In the genomic region with DNA sequence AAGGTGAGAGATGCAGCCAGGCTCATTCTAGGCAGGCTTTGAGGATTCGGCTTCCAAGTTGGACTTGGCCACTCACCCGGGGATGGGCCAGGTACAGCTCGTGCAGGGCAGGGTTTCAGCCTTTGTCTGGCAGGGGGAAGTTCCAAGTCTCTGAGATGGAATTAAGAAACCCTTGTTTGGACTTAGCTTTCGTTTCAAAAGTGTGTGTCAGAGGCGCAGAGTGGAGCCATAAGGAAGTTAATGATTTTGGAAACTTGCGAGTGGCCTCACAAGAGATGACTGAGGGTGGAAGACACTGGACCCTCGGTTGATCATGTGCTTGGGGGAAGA, we compare ENCODE assay signal across 8 mouse cellular contexts. TPM values are rescaled to one million over a fixed set of nuclear protein-coding genes. Genes with fewer than 3 reads are reported as not detected.
A peak's percentile ranks its signal among the peaks of the same experiment; 100 is the strongest.
DNase-seq lines count a peak whose midpoint lies in the region; ATAC-seq lines count a peak whose summit lies in the region.

No protein-coding gene starts in this region.

- 7% methylated on average over 7 of the region's 7 CpGs for WGBS in kidney, embryonic 15.5 days
- WGBS in embryonic facial prominence, embryonic 10.5 days, result 16% methylated on average over 7 of the region's 7 CpGs
- WGBS in intestine, embryonic 15.5 days, result 6% methylated on average over 7 of the region's 7 CpGs
- WGBS in midbrain, embryonic 16.5 days, result 9% methylated on average over 7 of the region's 7 CpGs

- H3K4me1 ChIP-seq in kidney, embryonic 15.5 days, result peaks cover 69% of the 10 kb centered on the region
- H3K4me1 ChIP-seq in embryonic facial prominence, embryonic 10.5 days, result peaks cover 58% of the 10 kb centered on the region
- peaks cover 37% of the 10 kb centered on the region for H3K4me1 ChIP-seq in intestine, embryonic 15.5 days (replicated peaks)
- peaks cover 39% of the 10 kb centered on the region for H3K4me1 ChIP-seq in midbrain, embryonic 16.5 days (ENCODE audit: control insufficient read depth, insufficient read depth, low read length)

- peak overlapping the region; percentile 73 for H3K4me2 ChIP-seq in kidney, embryonic 15.5 days
- peak overlapping the region; percentile 73 for H3K4me2 ChIP-seq in intestine, embryonic 15.5 days (replicated peaks)
- H3K4me2 ChIP-seq in midbrain, embryonic 16.5 days (ENCODE audit: low read length), result peak overlapping the region; percentile 82

- no peaks in the 10 kb centered on the region for H3K27me3 ChIP-seq in kidney, embryonic 15.5 days
- H3K27me3 ChIP-seq in embryonic facial prominence, embryonic 10.5 days (replicated peaks; ENCODE audit: low read depth, poor library complexity, severe bottlenecking), result no peaks in the 10 kb centered on the region
- no peaks in the 10 kb centered on the region for H3K27me3 ChIP-seq in intestine, embryonic 15.5 days (replicated peaks)
- no peaks in the 10 kb centered on the region for H3K27me3 ChIP-seq in midbrain, embryonic 16.5 days (ENCODE audit: control insufficient read depth, insufficient read depth, low read depth, low read length)

- no peak for ATAC-seq in kidney, embryonic 15.5 days (replicated peaks; ENCODE audit: low FRiP score)
- no peak for ATAC-seq in intestine, embryonic 15.5 days
- no peak for ATAC-seq in midbrain, embryonic 16.5 days

- peaks cover 21% of the 10 kb centered on the region for H3K36me3 ChIP-seq in kidney, embryonic 15.5 days
- H3K36me3 ChIP-seq in embryonic facial prominence, embryonic 10.5 days (replicated peaks), result peaks cover 43% of the 10 kb centered on the region
- H3K36me3 ChIP-seq in intestine, embryonic 15.5 days, result no peaks in the 10 kb centered on the region
- no peaks in the 10 kb centered on the region for H3K36me3 ChIP-seq in midbrain, embryonic 16.5 days (ENCODE audit: control insufficient read depth, insufficient read depth, low read length)

- peak overlapping the region; percentile 95 for H3K4me3 ChIP-seq in kidney, embryonic 15.5 days (replicated peaks)
- H3K4me3 ChIP-seq in embryonic facial prominence, embryonic 10.5 days, result peak overlapping the region; percentile 95
- peak overlapping the region; percentile 98 for H3K4me3 ChIP-seq in intestine, embryonic 15.5 days (replicated peaks)
- peak overlapping the region; percentile 79 for H3K4me3 ChIP-seq in midbrain, embryonic 16.5 days (ENCODE audit: low read depth, low read length)

- peak overlapping the region; percentile 97 for H3K27ac ChIP-seq in kidney, embryonic 15.5 days
- peak overlapping the region; percentile 98 for H3K27ac ChIP-seq in embryonic facial prominence, embryonic 10.5 days (replicated peaks)
- peak overlapping the region; percentile 93 for H3K27ac ChIP-seq in intestine, embryonic 15.5 days
- H3K27ac ChIP-seq in midbrain, embryonic 16.5 days (ENCODE audit: low read length), result peak overlapping the region; percentile 85

- H3K9me3 ChIP-seq in kidney, embryonic 15.5 days (replicated peaks), result no peaks in the 10 kb centered on the region
- H3K9me3 ChIP-seq in embryonic facial prominence, embryonic 10.5 days, result no peaks in the 10 kb centered on the region
- no peaks in the 10 kb centered on the region for H3K9me3 ChIP-seq in intestine, embryonic 15.5 days
- H3K9me3 ChIP-seq in midbrain, embryonic 16.5 days (replicated peaks; ENCODE audit: control insufficient read depth, low read length, poor library complexity, severe bottlenecking), result no peaks in the 10 kb centered on the region

- H3K9ac ChIP-seq in kidney, embryonic 15.5 days, result peak overlapping the region; percentile 94
- peak overlapping the region; percentile 93 for H3K9ac ChIP-seq in intestine, embryonic 15.5 days
- H3K9ac ChIP-seq in midbrain, embryonic 16.5 days (ENCODE audit: low read depth, low read length), result peak overlapping the region; percentile 95

- DNase-seq in kidney, adult 11 months, result no peak
- DNase-seq in embryonic facial prominence, embryonic 10.5 days (ENCODE audit: low spot score), result no peak
- no peak for DNase-seq in layer of hippocampus, adult 18-20 months (ENCODE audit: low spot score in 2 of 2)
- no peak for DNase-seq in urinary bladder, postnatal 10 days (ENCODE audit: low spot score)
- DNase-seq in left cerebral cortex, adult 11 months (ENCODE audit: low spot score), result no peak

RNA-seq across cellular contexts. Expression of a gene that starts 12.3 kb away (rescaled TPM):
- polyA plus RNA-seq in kidney, embryonic 15.5 days (2015; fragmentation: Nextera tagmentation; extraction: Ambion mirVana), result 123 and 129 TPM in 2 replicates
- 119 and 124 TPM in 2 replicates for polyA plus RNA-seq in embryonic facial prominence, embryonic 10.5 days (2016; fragmentation: Nextera tagmentation; extraction: Ambion mirVana)
- 130 and 133 TPM in 2 replicates for polyA plus RNA-seq in intestine, embryonic 15.5 days (2015; fragmentation: Nextera tagmentation; extraction: Ambion mirVana)
- polyA plus RNA-seq in midbrain, embryonic 16.5 days (2015; fragmentation: Nextera tagmentation; extraction: Ambion mirVana), result 97.3 and 98.5 TPM in 2 replicates
- 10 to 100 TPM; 73.7 to 74.0 TPM for total RNA-seq in layer of hippocampus, adult 18-20 months (2021)

RNA-seq across cellular contexts. Expression of a gene that starts 33.1 kb away (rescaled TPM):
- 22.4 and 23.6 TPM in 2 replicates for polyA plus RNA-seq in kidney, embryonic 15.5 days (2015; fragmentation: Nextera tagmentation; extraction: Ambion mirVana)
- polyA plus RNA-seq in embryonic facial prominence, embryonic 10.5 days (2016; fragmentation: Nextera tagmentation; extraction: Ambion mirVana), result 19.3 and 21.1 TPM in 2 replicates
- 17.3 and 19.9 TPM in 2 replicates for polyA plus RNA-seq in intestine, embryonic 15.5 days (2015; fragmentation: Nextera tagmentation; extraction: Ambion mirVana)
- 46.1 and 48.2 TPM in 2 replicates for polyA plus RNA-seq in midbrain, embryonic 16.5 days (2015; fragmentation: Nextera tagmentation; extraction: Ambion mirVana)
- 100 to 1,000 TPM in 1 of 2 experiments, 10 to 100 TPM in 1; 97.3 to 113 TPM for total RNA-seq in layer of hippocampus, adult 18-20 months (2021)
